Mouse (Mus musculus) forebrain, embryonic 11.5 days (tissue): ENCODE results near the gene 2010003K11Rik. TPM values are rescaled to one million over a fixed set of nuclear protein-coding genes. Genes with fewer than 3 reads are reported as not detected.

Experiments used
- ATAC-seq: fragments of 200-750 bp; cut with Nextera tagmentation; replicated peaks from 2 replicates; pipeline ENCODE4 v1.8.0; 2017; ENCODE audit warnings: moderate TSS enrichment; ENCODE audit not compliant: low FRiP score
- DNase-seq: peaks from one replicate; pipeline ENCODE4 v3.0.0-alpha.2; 2017; ENCODE audit warnings: low spot score
- H3K27ac ChIP-seq: fragments of 300-500 bp; sonication (generic); 2 replicates; pipeline ENCODE4 v1.5.1; 2014; ENCODE audit warnings: low read depth, low read length
- H3K27me3 ChIP-seq: fragments of 300-500 bp; sonication (generic); 2 replicates; pipeline ENCODE4 v1.6.1; 2014; ENCODE audit warnings: mild to moderate bottlenecking, low read length, mixed read lengths; ENCODE audit not compliant: control insufficient read depth, insufficient read depth
- H3K36me3 ChIP-seq: fragments of 300-500 bp; sonication (generic); 2 replicates; pipeline ENCODE4 v1.6.1; 2014; ENCODE audit warnings: mild to moderate bottlenecking, low read length, moderate library complexity, mixed read lengths; ENCODE audit not compliant: control insufficient read depth, insufficient read depth
- H3K4me1 ChIP-seq: fragments of 300-500 bp; sonication (generic); replicated peaks from 2 replicates; pipeline ENCODE4 v1.6.1; 2014; ENCODE audit warnings: low read length, mixed read lengths; ENCODE audit not compliant: control insufficient read depth, insufficient read depth
- H3K4me2 ChIP-seq: fragments of 300-500 bp; sonication (generic); 2 replicates; pipeline ENCODE4 v1.6.1; 2014; ENCODE audit warnings: low read depth, mild to moderate bottlenecking, low read length, moderate library complexity, mixed read lengths; ENCODE audit not compliant: severe bottlenecking
- H3K4me3 ChIP-seq: fragments of 300-500 bp; sonication (generic); 2 replicates; pipeline ENCODE4 v1.5.1; 2014; ENCODE audit warnings: low read depth, low read length
- H3K9ac ChIP-seq: fragments of 300-500 bp; sonication (generic); 2 replicates; pipeline ENCODE4 v1.6.1; 2014; ENCODE audit warnings: low read length
- H3K9me3 ChIP-seq: fragments of 300-500 bp; sonication (generic); 2 replicates; pipeline ENCODE4 v1.6.1; 2016; ENCODE audit warnings: low read length, mixed read lengths; ENCODE audit not compliant: control insufficient read depth
- WGBS: fragments of 180-500 bp; shearing (Covaris S2); extraction: QIAGEN DNeasy Blood & Tissue Kit; methylation state at CpG from one replicate; pipeline ENCODE4 v1.1.7; 2014; 5-methylcytosine and 5-hydroxymethylcytosine counted together
- polyA plus RNA-seq: library from polyadenylated mRNA; unstranded; fragments of >200 nt; fragmentation: Nextera tagmentation; extraction: Ambion mirVana; gene quantifications from 2 replicates; pipeline ENCODE4 v1.2.1, GENCODE M21; 2014

2010003K11Rik gene
- polyA plus RNA-seq, 1 experiment from 2014 or later = not detected

- ATAC-seq (no peak), DNase-seq (no peak)
- Histone ChIP-seq H3K9ac (no peak overlapping the region), H3K36me3 (no peaks in the 10 kb centered on the region), H3K4me3 (no peak overlapping the region), H3K27ac (no peak overlapping the region), H3K9me3 (no peaks in the 10 kb centered on the region), H3K4me2 (no peak overlapping the region), H3K27me3 (no peaks in the 10 kb centered on the region), H3K4me1 (no peaks in the 10 kb centered on the region)
- WGBS = 93% methylated on average over 2 of the region's 2 CpGs
Observed at GRCm38 (mm10) chr19:4534646-4535045, 36.3 kb upstream of the 2010003K11Rik start.

GRCm38 (mm10) chr19:4521426-4522050, 23.2 kb upstream of the 2010003K11Rik start:
- DNase-seq (no peak), ATAC-seq (no peak)
- no peaks in the 10 kb centered on the region for H3K36me3 ChIP-seq
- no peaks in the 10 kb centered on the region for H3K9me3 ChIP-seq
- 89% methylated on average over 3 of the region's 3 CpGs for WGBS
- H3K4me2 ChIP-seq = no peak overlapping the region
- no peak overlapping the region for H3K4me3 ChIP-seq
- H3K27me3 ChIP-seq = no peaks in the 10 kb centered on the region
- H3K9ac ChIP-seq = no peak overlapping the region
- no peak overlapping the region for H3K27ac ChIP-seq
- no peaks in the 10 kb centered on the region for H3K4me1 ChIP-seq

- Histone ChIP-seq H3K9me3 (no peaks in the 10 kb centered on the region), H3K27me3 (no peaks in the 10 kb centered on the region), H3K27ac (no peak overlapping the region), H3K9ac (no peak overlapping the region), H3K4me1 (no peaks in the 10 kb centered on the region), H3K4me2 (no peak overlapping the region), H3K36me3 (no peaks in the 10 kb centered on the region), H3K4me3 (no peak overlapping the region)
- WGBS = 86% methylated on average over 1 of the region's 1 CpGs
- no peak for ATAC-seq
- DNase-seq = no peak
Observed at GRCm38 (mm10) chr19:4517483-4517882, 19.1 kb upstream of the 2010003K11Rik start.

- no peak overlapping the region for H3K9ac ChIP-seq
- H3K27me3 ChIP-seq = no peaks in the 10 kb centered on the region
- ATAC-seq (no peak), DNase-seq (no peak)
- no peak overlapping the region for H3K4me2 ChIP-seq
- 70% methylated on average over 2 of the region's 2 CpGs for WGBS
- H3K36me3 ChIP-seq = no peaks in the 10 kb centered on the region
- H3K4me3 ChIP-seq = no peak overlapping the region
- H3K4me1 ChIP-seq = no peaks in the 10 kb centered on the region
- H3K27ac ChIP-seq = no peak overlapping the region
- H3K9me3 ChIP-seq = no peaks in the 10 kb centered on the region
Observed at GRCm38 (mm10) chr19:4516288-4516687, 17.9 kb upstream of the 2010003K11Rik start.

- no peak overlapping the region for H3K4me3 ChIP-seq
- no peak for DNase-seq
- 0 out of 2 replicates have a peak, but pooled peaks cover 3% of the 10 kb centered on the region for H3K4me1 ChIP-seq
- no peak for ATAC-seq
- H3K9me3 ChIP-seq = no peaks in the 10 kb centered on the region
- no peak overlapping the region for H3K9ac ChIP-seq
- no peaks in the 10 kb centered on the region for H3K36me3 ChIP-seq
- H3K27me3 ChIP-seq = no peaks in the 10 kb centered on the region
- no peak overlapping the region for H3K4me2 ChIP-seq
- H3K27ac ChIP-seq = no peak overlapping the region
- WGBS = 75% methylated on average over 2 of the region's 2 CpGs
Observed at GRCm38 (mm10) chr19:4515746-4516145, 17.4 kb upstream of the 2010003K11Rik start.

- Histone ChIP-seq H3K36me3 (no peaks in the 10 kb centered on the region), H3K9me3 (no peaks in the 10 kb centered on the region), H3K27me3 (no peaks in the 10 kb centered on the region), H3K9ac (no peak overlapping the region), H3K4me1 (0 out of 2 replicates have a peak, but pooled peaks cover 4% of the 10 kb centered on the region), H3K27ac (no peak overlapping the region), H3K4me2 (no peak overlapping the region), H3K4me3 (no peak overlapping the region)
- WGBS = 69% methylated on average over 4 of the region's 4 CpGs
- no peak for ATAC-seq
- DNase-seq = no peak
Observed at GRCm38 (mm10) chr19:4513236-4513858, 15.0 kb upstream of the 2010003K11Rik start.

GRCm38 (mm10) chr19:4511116-4511841, 12.9 kb upstream of the 2010003K11Rik start:
- H3K27me3 ChIP-seq = no peaks in the 10 kb centered on the region
- no peak for ATAC-seq
- peak overlapping the region; percentile 52; the same call in 1 of the 2 replicates for H3K9ac ChIP-seq
- 8% methylated on average over 13 of the region's 13 CpGs for WGBS
- no peak for DNase-seq
- H3K36me3 ChIP-seq = no peaks in the 10 kb centered on the region
- H3K4me1 ChIP-seq = 0 out of 2 replicates have a peak, but pooled peaks cover 4% of the 10 kb centered on the region
- no peaks in the 10 kb centered on the region for H3K9me3 ChIP-seq
- H3K27ac ChIP-seq = no peak overlapping the region
- peak overlapping the region; percentile 67 for H3K4me3 ChIP-seq
- peak overlapping the region; percentile 73 for H3K4me2 ChIP-seq

GRCm38 (mm10) chr19:4509986-4510963, 11.9 kb upstream of the 2010003K11Rik start, which contains the start of gene Pcx:
Gene Pcx (plus strand): TSS chr19:4510472.
- ATAC-seq (peak; percentile 100), DNase-seq (peak; percentile 99)
- Histone ChIP-seq H3K36me3 (no peaks in the 10 kb centered on the region), H3K27me3 (no peaks in the 10 kb centered on the region), H3K4me1 (0 out of 2 replicates have a peak, but pooled peaks cover 4% of the 10 kb centered on the region), H3K4me3 (peak within 1 kb of the TSS; percentile 67), H3K27ac (no peak within 1 kb of the TSS), H3K4me2 (peak within 1 kb of the TSS; percentile 73), H3K9ac (peak within 1 kb of the TSS; percentile 52), H3K9me3 (no peaks in the 10 kb centered on the region)
- WGBS = under 1% methylated on average over 80 of the region's 82 CpGs
